Mouse (Mus musculus): ENCODE measurements around the gene Lin54. TPM values are rescaled to one million over a fixed set of nuclear protein-coding genes. Genes with fewer than 3 reads are reported as not detected.
A peak's percentile ranks its signal among the peaks of the same experiment; 100 is the strongest.

Gene Lin54
- polyA plus RNA-seq, 1 experiment = not detected

DNA sequence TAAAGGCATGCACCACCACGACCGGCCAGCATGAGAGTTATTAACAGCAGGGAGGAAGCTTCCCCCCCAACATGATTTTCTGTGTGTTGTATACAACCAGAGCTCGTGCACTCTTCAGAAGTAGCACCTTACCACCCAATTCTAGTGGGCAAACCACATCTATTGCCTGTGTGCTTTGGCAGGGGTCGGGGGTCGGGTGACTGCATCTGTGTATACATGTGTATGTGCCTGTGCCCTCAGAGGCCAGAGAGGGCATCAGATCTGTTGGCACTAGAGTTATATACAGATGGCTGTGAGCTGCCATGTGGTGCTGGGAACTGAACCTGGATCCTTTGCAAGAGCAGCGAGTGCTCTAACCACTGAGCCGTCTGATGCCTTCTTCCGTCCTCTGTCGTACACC is 24.5 kb upstream of the Lin54 start:
- no peak for TF ChIP-seq CTCF (IDR thresholded peaks at IDR 0.05; ENCODE audit: insufficient read depth, low read depth, low read length)
- TF ChIP-seq POLR2A (IDR thresholded peaks at IDR 0.05; ENCODE audit: insufficient read depth, low read depth, low read length) = no peak
- H3K4me3 ChIP-seq (ENCODE audit: insufficient read depth, low read depth, low read length) = no peak overlapping the region
- 95% methylated on average over 9 of the region's 9 CpGs for WGBS

DNA sequence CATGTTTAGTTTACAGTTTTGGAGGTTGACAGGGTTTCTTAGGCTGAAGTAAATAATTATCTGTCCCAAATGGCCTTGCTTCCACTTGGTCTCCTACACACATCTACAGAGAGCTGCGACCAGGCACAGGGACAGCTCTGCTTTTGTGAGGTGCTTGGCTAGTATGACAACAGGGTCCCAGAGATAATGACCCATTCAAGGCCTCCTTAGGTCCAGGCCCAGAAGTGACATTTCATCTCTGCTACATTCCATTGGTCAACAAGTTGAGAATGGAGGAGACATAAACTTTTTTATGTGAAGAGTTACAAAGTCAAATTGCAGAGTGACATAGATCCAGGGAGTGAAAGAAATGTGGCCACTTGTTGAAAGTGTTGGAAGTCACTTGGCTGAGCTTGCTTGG is 22.9 kb upstream of the Lin54 start:
- TF ChIP-seq CTCF (IDR thresholded peaks at IDR 0.05; ENCODE audit: insufficient read depth, low read depth, low read length) = no peak
- TF ChIP-seq POLR2A (IDR thresholded peaks at IDR 0.05; ENCODE audit: insufficient read depth, low read depth, low read length) = no peak
- Histone ChIP-seq H3K4me3 (ENCODE audit: insufficient read depth, low read depth, low read length) (no peak overlapping the region), H3K27ac (ENCODE audit: insufficient read depth, low read depth, low read length) (no peak overlapping the region), H3K4me1 (ENCODE audit: control insufficient read depth, insufficient read depth, low read length) (peaks cover 4% of the 10 kb centered on the region; the same call in 1 of the 2 replicates)
- 88% methylated on average over 1 of the region's 1 CpGs for whole genome bisulfite sequencing

More for the DNA sequence above, 24.5 kb upstream of the Lin54 start:
- H3K27ac ChIP-seq (ENCODE audit: insufficient read depth, low read depth, low read length) = no peak overlapping the region
- H3K4me1 ChIP-seq (ENCODE audit: control insufficient read depth, insufficient read depth, low read length) = peaks cover 4% of the 10 kb centered on the region; the same call in 1 of the 2 replicates

DNA sequence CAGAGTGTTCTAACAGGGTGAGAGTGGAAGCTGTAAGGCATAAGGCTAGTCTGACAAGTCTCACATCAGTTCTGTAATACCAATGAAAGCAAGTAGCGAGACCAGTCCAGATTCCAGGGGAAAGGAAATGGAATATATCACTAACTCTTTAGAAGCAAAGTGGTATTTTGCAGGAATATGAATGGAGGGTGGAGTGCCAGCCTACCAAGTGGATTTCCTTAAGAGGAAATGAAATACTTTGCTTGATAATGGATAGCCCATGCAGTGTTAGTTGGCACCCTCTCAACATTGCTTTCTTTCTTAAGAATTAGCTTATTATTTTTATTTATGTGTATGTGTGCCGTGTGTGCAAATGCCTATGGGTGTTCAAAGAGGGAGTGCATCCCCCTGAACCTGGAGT is 19.8 kb upstream of the Lin54 start:
- WGBS = 87% methylated on average over 2 of the region's 2 CpGs
- Histone ChIP-seq H3K27ac (ENCODE audit: insufficient read depth, low read depth, low read length) (no peak overlapping the region), H3K4me3 (ENCODE audit: insufficient read depth, low read depth, low read length) (no peak overlapping the region), H3K4me1 (ENCODE audit: control insufficient read depth, insufficient read depth, low read length) (peaks cover 4% of the 10 kb centered on the region; the same call in 1 of the 2 replicates)
- TF ChIP-seq POLR2A (IDR thresholded peaks at IDR 0.05; ENCODE audit: insufficient read depth, low read depth, low read length) (no peak), CTCF (IDR thresholded peaks at IDR 0.05; ENCODE audit: insufficient read depth, low read depth, low read length) (no peak)

DNA sequence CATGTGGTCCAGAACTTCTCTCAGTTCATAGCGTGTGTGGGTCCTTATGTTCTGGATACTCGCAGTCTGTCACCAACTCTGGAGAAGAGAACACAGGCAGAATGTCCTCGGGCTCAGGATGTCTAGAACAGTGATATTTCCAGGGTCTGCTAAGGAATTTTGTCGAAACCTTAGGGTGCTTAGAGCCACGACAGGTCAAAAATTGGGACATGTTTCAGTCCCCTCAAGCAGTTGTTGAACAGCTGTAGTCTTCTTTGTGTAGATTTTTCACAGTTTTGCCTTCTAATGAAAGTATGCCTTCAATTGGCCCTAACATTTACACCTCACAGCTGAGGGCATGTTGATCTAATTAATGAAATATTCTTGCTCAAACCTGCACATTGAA is 18.6 kb upstream of the Lin54 start:
- Histone ChIP-seq H3K4me1 (ENCODE audit: control insufficient read depth, insufficient read depth, low read length) (peaks cover 4% of the 10 kb centered on the region; the same call in 1 of the 2 replicates), H3K27ac (ENCODE audit: insufficient read depth, low read depth, low read length) (no peak overlapping the region; the same call in 1 of the 2 replicates), H3K4me3 (ENCODE audit: insufficient read depth, low read depth, low read length) (peak overlapping the region; percentile 94)
- TF ChIP-seq POLR2A (IDR thresholded peaks at IDR 0.05; ENCODE audit: insufficient read depth, low read depth, low read length) = no peak
- TF ChIP-seq CTCF (IDR thresholded peaks at IDR 0.05; ENCODE audit: insufficient read depth, low read depth, low read length) = no peak
- WGBS = 6% methylated on average over 5 of the region's 5 CpGs

DNA sequence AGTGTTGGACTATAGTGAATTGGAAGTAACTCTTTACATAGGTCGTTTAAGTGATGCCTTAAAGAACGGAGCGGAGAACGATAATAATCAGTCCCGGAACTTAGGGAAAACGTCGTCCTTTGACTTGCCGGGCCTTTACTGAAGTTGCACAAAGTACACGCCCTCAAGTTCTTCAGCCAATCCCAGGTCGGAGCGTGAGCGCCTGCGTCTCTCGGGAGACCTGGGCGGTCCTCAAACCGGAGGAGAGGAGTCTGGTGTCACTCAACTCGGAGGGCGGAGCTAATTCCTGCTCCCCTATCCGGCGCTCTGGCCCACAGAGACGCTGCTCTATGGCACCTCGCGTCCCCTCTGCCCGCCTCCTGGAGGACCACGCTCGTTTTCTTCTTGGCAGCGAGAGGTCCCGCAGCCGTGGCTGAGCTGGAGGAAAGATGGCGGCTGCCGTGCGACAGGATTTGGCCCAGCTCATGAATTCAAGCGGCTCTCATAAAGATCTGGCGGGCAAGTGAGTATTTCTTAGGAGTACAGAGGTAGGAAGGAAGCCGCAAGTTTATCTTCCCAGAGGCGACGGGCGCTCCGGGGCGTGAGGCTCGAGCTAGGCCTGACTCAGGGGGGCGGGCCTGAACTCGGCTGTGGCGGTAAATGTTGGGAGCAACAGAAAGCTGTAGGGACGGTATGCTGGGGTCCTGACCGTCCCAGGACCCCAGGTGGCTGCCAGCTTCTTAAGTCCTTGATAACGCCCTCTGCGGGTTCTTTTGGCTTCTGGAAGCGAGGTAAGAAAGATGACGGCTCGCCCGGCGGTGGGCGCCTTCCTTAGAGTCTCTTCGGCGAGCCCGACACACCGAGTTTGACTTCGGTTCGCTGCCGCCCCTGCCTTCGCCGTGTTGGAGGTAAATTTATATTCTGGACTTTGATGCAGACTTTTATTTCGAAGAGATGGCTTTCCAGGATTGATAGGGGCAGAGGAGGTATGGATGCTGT is 17.9 kb upstream of the Lin54 start, which contains the start of gene Cops4:
Gene Cops4 (plus strand): TSS at position 261 of the 978 bp plus-strand sequence.
- peak within 1 kb of the TSS; percentile 94 for H3K4me3 ChIP-seq (ENCODE audit: insufficient read depth, low read depth, low read length)
- H3K4me1 ChIP-seq (ENCODE audit: control insufficient read depth, insufficient read depth, low read length) = peaks cover 4% of the 10 kb centered on the region; the same call in 1 of the 2 replicates
- peak within 1 kb of the TSS; percentile 82 for H3K27ac ChIP-seq (ENCODE audit: insufficient read depth, low read depth, low read length)
- TF ChIP-seq POLR2A (IDR thresholded peaks at IDR 0.05; ENCODE audit: insufficient read depth, low read depth, low read length) (peak; percentile 57; the same call in 1 of the 2 replicates), CTCF (IDR thresholded peaks at IDR 0.05; ENCODE audit: insufficient read depth, low read depth, low read length) (no peak)
- WGBS = under 1% methylated on average over 64 of the region's 64 CpGs

DNA sequence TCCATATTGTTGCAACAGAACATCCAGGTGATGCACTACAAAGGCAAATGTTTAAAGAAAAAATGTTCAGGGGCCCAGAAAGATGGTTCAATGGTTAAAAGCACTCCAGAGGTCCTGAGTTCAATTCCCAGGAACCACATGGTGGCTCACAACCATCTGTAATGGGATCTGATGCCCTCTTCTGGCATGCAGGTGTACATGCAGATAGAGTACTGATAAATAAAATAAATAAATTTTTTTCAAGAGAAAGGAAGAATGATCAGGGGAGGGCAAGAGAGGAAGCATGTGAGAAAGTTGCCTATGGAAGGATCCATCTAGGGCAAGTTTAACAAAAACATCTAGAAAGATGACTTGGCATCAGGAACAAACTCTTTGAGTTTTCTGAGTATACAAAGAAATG is 12.1 kb upstream of the Lin54 start:
- TF ChIP-seq POLR2A (IDR thresholded peaks at IDR 0.05; ENCODE audit: insufficient read depth, low read depth, low read length) = no peak
- no peak for TF ChIP-seq CTCF (IDR thresholded peaks at IDR 0.05; ENCODE audit: insufficient read depth, low read depth, low read length)
- H3K27ac ChIP-seq (ENCODE audit: insufficient read depth, low read depth, low read length) = no peak overlapping the region
- no peaks in the 10 kb centered on the region for H3K4me1 ChIP-seq (ENCODE audit: control insufficient read depth, insufficient read depth, low read length)
- no peak overlapping the region for H3K4me3 ChIP-seq (ENCODE audit: insufficient read depth, low read depth, low read length)

DNA sequence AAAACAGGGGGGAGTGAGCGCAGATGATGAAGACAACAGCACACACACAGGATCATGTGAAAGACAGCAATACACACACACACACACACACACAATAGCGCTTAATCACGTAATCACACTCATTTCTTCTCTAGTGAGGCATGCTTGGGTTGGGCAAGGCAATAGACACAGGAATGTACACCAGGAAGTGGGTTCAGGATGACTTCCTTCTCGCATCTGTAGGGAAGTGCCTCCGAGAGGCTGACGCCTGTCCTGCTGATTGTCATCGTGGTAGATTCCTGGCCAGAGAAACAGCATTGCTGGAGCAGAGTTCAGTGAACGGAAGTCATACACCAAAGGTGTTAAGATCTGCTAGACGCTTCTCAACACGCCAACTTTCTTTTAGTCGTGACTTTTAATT is 8.8 kb upstream of the Lin54 start:
- no peak for TF ChIP-seq POLR2A (IDR thresholded peaks at IDR 0.05; ENCODE audit: insufficient read depth, low read depth, low read length)
- no peak for TF ChIP-seq CTCF (IDR thresholded peaks at IDR 0.05; ENCODE audit: insufficient read depth, low read depth, low read length)
- 71% methylated on average over 11 of the region's 11 CpGs for WGBS
- no peak overlapping the region for H3K4me3 ChIP-seq (ENCODE audit: insufficient read depth, low read depth, low read length)
- H3K4me1 ChIP-seq (ENCODE audit: control insufficient read depth, insufficient read depth, low read length) = no peaks in the 10 kb centered on the region
- no peak overlapping the region for H3K27ac ChIP-seq (ENCODE audit: insufficient read depth, low read depth, low read length)

DNA sequence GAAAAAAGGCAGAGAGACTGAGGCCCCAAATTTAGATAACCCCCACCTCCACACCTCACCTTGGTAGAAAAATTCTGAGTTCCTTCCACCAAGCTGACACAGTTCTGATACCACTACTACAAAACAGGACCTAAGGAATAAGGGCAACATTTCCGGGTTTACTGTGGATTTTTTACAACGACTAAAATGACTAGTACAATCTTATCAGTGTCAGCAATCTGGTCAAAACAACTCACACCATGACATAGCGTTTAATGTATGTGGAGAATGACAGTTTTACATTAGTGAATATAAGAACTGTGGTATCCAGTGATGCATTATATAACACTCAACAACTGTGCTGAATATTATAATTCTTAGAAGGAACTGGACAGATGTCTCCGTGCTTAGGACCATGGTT is 828 bp upstream of the Lin54 start:
- H3K27ac ChIP-seq (ENCODE audit: insufficient read depth, low read depth, low read length) = no peak overlapping the region
- no peak overlapping the region for H3K4me3 ChIP-seq (ENCODE audit: insufficient read depth, low read depth, low read length)
- 85% methylated on average over 4 of the region's 4 CpGs for WGBS
- no peak for TF ChIP-seq CTCF (IDR thresholded peaks at IDR 0.05; ENCODE audit: insufficient read depth, low read depth, low read length)
- no peak for TF ChIP-seq POLR2A (IDR thresholded peaks at IDR 0.05; ENCODE audit: insufficient read depth, low read depth, low read length)
- H3K4me1 ChIP-seq (ENCODE audit: control insufficient read depth, insufficient read depth, low read length) = 0 out of 2 replicates have a peak, but pooled peaks cover 2% of the 10 kb centered on the region

DNA sequence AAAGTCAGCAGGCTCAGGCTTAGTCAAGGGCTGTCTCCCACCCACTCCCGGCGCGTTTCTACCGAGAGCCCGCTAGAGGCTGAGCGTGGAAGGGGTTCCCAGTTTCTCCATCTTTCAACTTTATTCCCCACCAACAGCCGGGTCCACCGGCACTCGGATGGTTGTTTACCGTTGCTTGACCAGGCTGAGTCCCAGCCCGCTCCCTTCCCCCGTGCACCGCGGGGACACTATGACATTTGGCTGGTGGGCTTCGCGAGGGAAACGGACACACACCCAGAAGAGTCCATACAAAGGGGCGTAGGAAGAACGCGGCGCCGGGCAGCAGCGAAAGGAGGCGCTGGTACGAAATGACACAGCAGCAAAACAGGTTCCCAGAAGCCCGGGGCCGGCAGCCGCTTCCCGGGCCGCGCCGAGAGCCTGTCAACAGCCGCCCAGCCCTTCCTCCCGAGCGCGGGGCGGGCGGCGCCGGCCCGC is 571 bp downstream of the Lin54 start:
- H3K27ac ChIP-seq (ENCODE audit: insufficient read depth, low read depth, low read length) = no peak overlapping the region
- H3K4me1 ChIP-seq (ENCODE audit: control insufficient read depth, insufficient read depth, low read length) = 0 out of 2 replicates have a peak, but pooled peaks cover 2% of the 10 kb centered on the region
- peak overlapping the region; percentile 75 for H3K4me3 ChIP-seq (ENCODE audit: insufficient read depth, low read depth, low read length)
- TF ChIP-seq CTCF (IDR thresholded peaks at IDR 0.05; ENCODE audit: insufficient read depth, low read depth, low read length) (no peak), POLR2A (IDR thresholded peaks at IDR 0.05; ENCODE audit: insufficient read depth, low read depth, low read length) (no peak)
- WGBS = 2% methylated on average over 41 of the region's 41 CpGs
